Mouse (Mus musculus): ENCODE measurements around the gene Obsl1. TPM values are rescaled to one million over a fixed set of nuclear protein-coding genes. Genes with fewer than 3 reads are reported as not detected.

Gene Obsl1
- polyA plus RNA-seq, 1 experiment from 2014 or later, result 38.7 TPM

DNA sequence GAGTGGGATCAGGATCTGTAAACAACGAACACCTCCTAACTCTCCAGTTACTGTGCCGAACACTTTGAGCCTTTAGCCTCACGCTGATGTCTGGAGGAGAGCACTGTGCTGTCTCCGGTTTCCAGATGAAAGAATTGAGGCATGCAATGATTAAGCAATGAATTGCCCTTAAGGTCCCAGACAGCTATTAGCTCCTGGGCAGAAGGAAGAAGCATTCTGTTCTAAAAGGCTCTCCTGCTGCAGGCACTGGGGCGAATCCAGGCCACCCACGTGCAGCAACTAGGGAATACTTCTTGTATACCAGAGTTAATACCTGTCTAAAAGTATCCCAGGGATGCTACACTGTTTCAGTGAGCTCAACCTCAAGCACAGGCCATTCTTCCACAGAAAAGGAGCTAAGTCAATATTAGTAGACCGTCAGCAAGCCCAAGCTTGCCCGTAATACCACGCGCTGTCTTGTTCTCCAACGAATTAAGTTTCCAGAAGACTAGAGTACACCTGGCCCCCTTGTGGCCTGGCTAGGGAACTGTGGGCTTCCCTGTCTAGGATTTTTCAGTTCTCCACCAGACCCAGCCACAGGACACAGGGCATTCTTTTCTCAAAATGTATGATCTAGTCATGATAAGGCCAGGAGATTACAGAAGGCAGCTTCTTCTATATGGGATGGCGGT is 11.2 kb downstream of the Obsl1 start:
- Histone ChIP-seq H3K36me3 (ENCODE audit: control insufficient read depth, insufficient read depth, low read length) (peaks cover 25% of the 10 kb centered on the region), H3K9me3 (ENCODE audit: control insufficient read depth, low read length) (no peaks in the 10 kb centered on the region), H3K4me1 (ENCODE audit: control insufficient read depth, insufficient read depth, low read length) (no peaks in the 10 kb centered on the region), H3K4me3 (ENCODE audit: low read length) (no peak overlapping the region), H3K9ac (ENCODE audit: low read depth, low read length) (no peak overlapping the region), H3K27me3 (replicated peaks; ENCODE audit: control insufficient read depth, insufficient read depth, low read length) (no peaks in the 10 kb centered on the region), H3K4me2 (ENCODE audit: low read depth, low read length) (no peak overlapping the region), H3K27ac (ENCODE audit: low read length) (no peak overlapping the region)
- 0 out of 2 replicates have a peak, but pooled peaks have one; percentile 26 for ATAC-seq
- WGBS, result 56% methylated on average over 12 of the region's 12 CpGs

DNA sequence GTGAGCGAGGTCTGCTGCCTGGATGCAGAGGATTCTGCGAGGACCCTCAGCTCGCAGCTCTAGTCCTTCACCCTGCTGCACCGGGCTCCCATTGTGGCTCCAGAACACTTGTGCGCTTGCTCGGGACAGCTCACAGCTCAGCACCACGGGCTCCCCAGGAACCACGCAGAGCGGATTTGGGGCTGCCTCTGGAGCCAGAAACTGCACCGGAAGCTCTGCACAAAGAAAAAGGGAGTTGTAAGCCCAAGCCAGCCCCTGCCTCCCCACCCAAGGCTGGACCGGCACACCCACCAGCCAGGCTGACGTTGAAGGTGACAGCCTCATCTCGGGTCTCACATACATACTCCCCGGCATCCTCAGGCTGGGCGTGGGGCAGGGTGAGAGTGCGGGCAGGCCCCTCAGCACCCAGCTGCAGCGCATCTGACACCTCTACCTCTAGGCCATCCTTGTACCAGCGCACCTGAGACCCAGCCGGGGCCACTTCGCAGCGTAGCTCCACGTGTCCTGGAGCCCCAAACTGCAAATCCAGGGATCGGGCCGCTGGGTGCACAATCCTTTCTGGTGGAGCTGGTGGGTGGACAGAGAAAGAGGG is 13.6 kb downstream of the Obsl1 start:
- peaks cover 16% of the 10 kb centered on the region; the same call in 1 of the 2 replicates for H3K36me3 ChIP-seq (ENCODE audit: control insufficient read depth, insufficient read depth, low read length)
- no peak overlapping the region for H3K4me3 ChIP-seq (ENCODE audit: low read length)
- 57% methylated on average over 24 of the region's 24 CpGs for WGBS

GRCm38 (mm10) chr1:75490785-75491551 is 15.3 kb downstream of the Obsl1 start:
- Histone ChIP-seq H3K4me1 (ENCODE audit: control insufficient read depth, insufficient read depth, low read length) (peaks cover 15% of the 10 kb centered on the region), H3K36me3 (ENCODE audit: control insufficient read depth, insufficient read depth, low read length) (peaks cover 6% of the 10 kb centered on the region; the same call in 1 of the 2 replicates), H3K4me3 (ENCODE audit: low read length) (no peak overlapping the region), H3K9me3 (ENCODE audit: control insufficient read depth, low read length) (no peaks in the 10 kb centered on the region), H3K27ac (ENCODE audit: low read length) (no peak overlapping the region), H3K9ac (ENCODE audit: low read depth, low read length) (no peak overlapping the region), H3K27me3 (replicated peaks; ENCODE audit: control insufficient read depth, insufficient read depth, low read length) (peaks cover 14% of the 10 kb centered on the region), H3K4me2 (ENCODE audit: low read depth, low read length) (no peak overlapping the region)
- no peak for ATAC-seq
- 87% methylated on average over 34 of the region's 34 CpGs for WGBS

More for the DNA sequence above, 13.6 kb downstream of the Obsl1 start:
- Histone ChIP-seq H3K9me3 (ENCODE audit: control insufficient read depth, low read length) (no peaks in the 10 kb centered on the region), H3K27ac (ENCODE audit: low read length) (no peak overlapping the region), H3K27me3 (replicated peaks; ENCODE audit: control insufficient read depth, insufficient read depth, low read length) (0 out of 2 replicates have a peak, but pooled peaks cover 2% of the 10 kb centered on the region), H3K9ac (ENCODE audit: low read depth, low read length) (no peak overlapping the region), H3K4me2 (ENCODE audit: low read depth, low read length) (no peak overlapping the region), H3K4me1 (ENCODE audit: control insufficient read depth, insufficient read depth, low read length) (peaks cover 6% of the 10 kb centered on the region)
- no peak for ATAC-seq

- ATAC-seq, result peak; percentile 89
- Histone ChIP-seq H3K27ac (ENCODE audit: low read length) (no peak overlapping the region), H3K9me3 (ENCODE audit: control insufficient read depth, low read length) (no peaks in the 10 kb centered on the region), H3K4me1 (ENCODE audit: control insufficient read depth, insufficient read depth, low read length) (peaks cover 15% of the 10 kb centered on the region), H3K4me3 (ENCODE audit: low read length) (peak overlapping the region; percentile 62), H3K27me3 (replicated peaks; ENCODE audit: control insufficient read depth, insufficient read depth, low read length) (peaks cover 39% of the 10 kb centered on the region), H3K36me3 (ENCODE audit: control insufficient read depth, insufficient read depth, low read length) (peaks cover 5% of the 10 kb centered on the region; the same call in 1 of the 2 replicates), H3K4me2 (ENCODE audit: low read depth, low read length) (peak overlapping the region; percentile 89), H3K9ac (ENCODE audit: low read depth, low read length) (peak overlapping the region; percentile 59)
- under 1% methylated on average over 62 of the region's 62 CpGs for WGBS
Observed at GRCm38 (mm10) chr1:75487405-75488161, 18.7 kb downstream of the Obsl1 start.

- peaks cover 5% of the 10 kb centered on the region; the same call in 1 of the 2 replicates for H3K36me3 ChIP-seq (ENCODE audit: control insufficient read depth, insufficient read depth, low read length)
- peak overlapping the region; percentile 59 for H3K9ac ChIP-seq (ENCODE audit: low read depth, low read length)
- peaks cover 42% of the 10 kb centered on the region for H3K27me3 ChIP-seq (replicated peaks; ENCODE audit: control insufficient read depth, insufficient read depth, low read length)
- H3K4me3 ChIP-seq (ENCODE audit: low read length), result peak overlapping the region; percentile 62
- peaks cover 15% of the 10 kb centered on the region for H3K4me1 ChIP-seq (ENCODE audit: control insufficient read depth, insufficient read depth, low read length)
- peak; percentile 30 for ATAC-seq
- H3K4me2 ChIP-seq (ENCODE audit: low read depth, low read length), result peak overlapping the region; percentile 89
- WGBS, result 4% methylated on average over 13 of the region's 13 CpGs
- H3K27ac ChIP-seq (ENCODE audit: low read length), result no peak overlapping the region
- H3K9me3 ChIP-seq (ENCODE audit: control insufficient read depth, low read length), result no peaks in the 10 kb centered on the region
Observed at GRCm38 (mm10) chr1:75487040-75487404, 19.2 kb downstream of the Obsl1 start.

DNA sequence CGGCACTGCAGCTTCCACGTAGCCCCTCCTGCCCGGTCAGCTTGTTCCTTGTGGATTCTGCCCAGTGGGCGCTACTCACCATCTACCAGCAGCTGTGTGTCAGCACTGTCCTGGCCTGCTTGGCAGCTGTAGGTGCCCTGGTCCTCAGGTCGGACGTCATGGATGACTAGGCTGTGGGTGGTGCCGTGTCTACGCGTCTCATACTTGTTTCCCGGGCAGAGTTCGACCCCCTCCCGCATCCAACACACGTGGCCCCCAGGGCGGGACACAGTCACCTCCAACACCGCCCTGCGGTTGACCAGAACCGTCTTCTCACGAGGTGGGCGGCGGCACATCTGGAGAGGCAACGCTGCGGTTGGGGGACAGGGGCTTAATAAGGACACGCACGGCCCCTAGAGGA is 19.7 kb downstream of the Obsl1 start:
- Histone ChIP-seq H3K4me2 (ENCODE audit: low read depth, low read length) (peak overlapping the region; percentile 89), H3K27ac (ENCODE audit: low read length) (no peak overlapping the region), H3K9ac (ENCODE audit: low read depth, low read length) (0 out of 2 replicates have a peak overlapping the region, but pooled peaks have one; percentile 59), H3K4me3 (ENCODE audit: low read length) (peak overlapping the region; percentile 62), H3K36me3 (ENCODE audit: control insufficient read depth, insufficient read depth, low read length) (peaks cover 1% of the 10 kb centered on the region; the same call in 1 of the 2 replicates), H3K4me1 (ENCODE audit: control insufficient read depth, insufficient read depth, low read length) (peaks cover 15% of the 10 kb centered on the region), H3K9me3 (ENCODE audit: control insufficient read depth, low read length) (no peaks in the 10 kb centered on the region), H3K27me3 (replicated peaks; ENCODE audit: control insufficient read depth, insufficient read depth, low read length) (peaks cover 42% of the 10 kb centered on the region)
- 11% methylated on average over 24 of the region's 24 CpGs for WGBS
- ATAC-seq, result no peak

GRCm38 (mm10) chr1:75480735-75481134 is 25.5 kb downstream of the Obsl1 start:
- Histone ChIP-seq H3K9ac (ENCODE audit: low read depth, low read length) (no peak overlapping the region), H3K4me1 (ENCODE audit: control insufficient read depth, insufficient read depth, low read length) (peaks cover 22% of the 10 kb centered on the region), H3K9me3 (ENCODE audit: control insufficient read depth, low read length) (no peaks in the 10 kb centered on the region), H3K27me3 (replicated peaks; ENCODE audit: control insufficient read depth, insufficient read depth, low read length) (peaks cover 31% of the 10 kb centered on the region), H3K4me3 (ENCODE audit: low read length) (no peak overlapping the region), H3K36me3 (ENCODE audit: control insufficient read depth, insufficient read depth, low read length) (peaks cover 2% of the 10 kb centered on the region; the same call in 1 of the 2 replicates), H3K4me2 (ENCODE audit: low read depth, low read length) (no peak overlapping the region), H3K27ac (ENCODE audit: low read length) (no peak overlapping the region)
- 85% methylated on average over 7 of the region's 7 CpGs for WGBS
- ATAC-seq, result no peak

- Histone ChIP-seq H3K9me3 (ENCODE audit: control insufficient read depth, low read length) (no peaks in the 10 kb centered on the region), H3K4me3 (ENCODE audit: low read length) (peak overlapping the region; percentile 85), H3K36me3 (ENCODE audit: control insufficient read depth, insufficient read depth, low read length) (peaks cover 8% of the 10 kb centered on the region), H3K27ac (ENCODE audit: low read length) (no peak overlapping the region), H3K27me3 (replicated peaks; ENCODE audit: control insufficient read depth, insufficient read depth, low read length) (peaks cover 24% of the 10 kb centered on the region), H3K9ac (ENCODE audit: low read depth, low read length) (peak overlapping the region; percentile 53; the same call in 1 of the 2 replicates), H3K4me2 (ENCODE audit: low read depth, low read length) (peak overlapping the region; percentile 79), H3K4me1 (ENCODE audit: control insufficient read depth, insufficient read depth, low read length) (peaks cover 22% of the 10 kb centered on the region)
- no peak for ATAC-seq
- 16% methylated on average over 13 of the region's 13 CpGs for WGBS
Observed at GRCm38 (mm10) chr1:75480036-75480435, 26.2 kb downstream of the Obsl1 start.
